Mouse (Mus musculus): ENCODE measurements at regions not wholly inside any gene's neighbourhood (a gene's known extent, or its start where the extent isn't known, plus 50 kb on each side); places are given as distances from the start of the nearest gene placed in this dataset.

- no peak overlapping the region for H3K27ac ChIP-seq (ENCODE audit: low read length)
- ATAC-seq (ENCODE audit: insufficient number of reproducible peaks, insufficient read depth, low FRiP score, low read depth) = no peak
- H3K27me3 ChIP-seq (ENCODE audit: control insufficient read depth, insufficient read depth, low read length) = no peaks in the 10 kb centered on the region
- H3K4me1 ChIP-seq (ENCODE audit: control insufficient read depth, insufficient read depth, low read length) = no peaks in the 10 kb centered on the region
- no peak overlapping the region for H3K4me3 ChIP-seq (ENCODE audit: low read depth, low read length)
- no peak overlapping the region for H3K9ac ChIP-seq (replicated peaks; ENCODE audit: low read depth, low read length)
- H3K36me3 ChIP-seq (ENCODE audit: control insufficient read depth, insufficient read depth, low read length) = no peaks in the 10 kb centered on the region
- 88% methylated on average over 1 of the region's 1 CpGs for WGBS
- H3K4me2 ChIP-seq (replicated peaks; ENCODE audit: low read depth, low read length) = no peak overlapping the region
- H3K9me3 ChIP-seq (ENCODE audit: control insufficient read depth, low read depth, low read length) = no peaks in the 10 kb centered on the region
Observed at GRCm38 (mm10) chr2:51342421-51342820, 193.5 kb upstream of the Rnd3 start.

DNA sequence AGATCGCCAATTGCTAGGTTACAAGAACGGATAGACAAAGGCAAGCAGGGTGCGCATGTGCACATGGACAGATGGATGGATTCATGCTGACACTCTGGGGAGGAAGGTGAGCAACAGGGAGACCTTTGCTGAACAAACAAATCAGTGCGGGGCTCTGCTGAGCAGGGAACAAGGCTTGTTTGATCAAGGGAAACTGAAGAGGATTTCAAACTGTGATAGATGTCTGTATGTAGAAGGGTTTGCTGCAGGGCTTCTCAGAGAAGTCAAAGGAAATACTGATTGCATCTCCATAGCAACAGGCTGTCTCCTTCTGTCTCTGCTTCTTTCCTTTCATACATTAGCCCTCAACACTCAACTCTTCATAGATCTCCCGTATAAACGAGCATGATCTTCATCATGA lies 185.5 kb upstream of the Rnd3 start:
- no peak overlapping the region for H3K4me3 ChIP-seq (ENCODE audit: low read depth, low read length)
- H3K9ac ChIP-seq (replicated peaks; ENCODE audit: low read depth, low read length) = no peak overlapping the region
- 53% methylated on average over 6 of the region's 6 CpGs for WGBS
- no peaks in the 10 kb centered on the region for H3K9me3 ChIP-seq (ENCODE audit: control insufficient read depth, low read depth, low read length)
- H3K4me1 ChIP-seq (ENCODE audit: control insufficient read depth, insufficient read depth, low read length) = no peaks in the 10 kb centered on the region
- H3K4me2 ChIP-seq (replicated peaks; ENCODE audit: low read depth, low read length) = no peak overlapping the region
- H3K27me3 ChIP-seq (ENCODE audit: control insufficient read depth, insufficient read depth, low read length) = no peaks in the 10 kb centered on the region
- H3K36me3 ChIP-seq (ENCODE audit: control insufficient read depth, insufficient read depth, low read length) = no peaks in the 10 kb centered on the region
- no peak overlapping the region for H3K27ac ChIP-seq (ENCODE audit: low read length)
- no peak for ATAC-seq (ENCODE audit: insufficient number of reproducible peaks, insufficient read depth, low FRiP score, low read depth)

GRCm38 (mm10) chr2:51327081-51327480 lies 178.2 kb upstream of the Rnd3 start:
- Histone ChIP-seq H3K4me3 (ENCODE audit: low read depth, low read length) (no peak overlapping the region), H3K4me2 (replicated peaks; ENCODE audit: low read depth, low read length) (no peak overlapping the region), H3K36me3 (ENCODE audit: control insufficient read depth, insufficient read depth, low read length) (no peaks in the 10 kb centered on the region), H3K4me1 (ENCODE audit: control insufficient read depth, insufficient read depth, low read length) (no peaks in the 10 kb centered on the region), H3K27me3 (ENCODE audit: control insufficient read depth, insufficient read depth, low read length) (no peaks in the 10 kb centered on the region), H3K9ac (replicated peaks; ENCODE audit: low read depth, low read length) (no peak overlapping the region), H3K9me3 (ENCODE audit: control insufficient read depth, low read depth, low read length) (no peaks in the 10 kb centered on the region), H3K27ac (ENCODE audit: low read length) (no peak overlapping the region)
- no peak for ATAC-seq (ENCODE audit: insufficient number of reproducible peaks, insufficient read depth, low FRiP score, low read depth)
- 81% methylated on average over 8 of the region's 8 CpGs for WGBS

DNA sequence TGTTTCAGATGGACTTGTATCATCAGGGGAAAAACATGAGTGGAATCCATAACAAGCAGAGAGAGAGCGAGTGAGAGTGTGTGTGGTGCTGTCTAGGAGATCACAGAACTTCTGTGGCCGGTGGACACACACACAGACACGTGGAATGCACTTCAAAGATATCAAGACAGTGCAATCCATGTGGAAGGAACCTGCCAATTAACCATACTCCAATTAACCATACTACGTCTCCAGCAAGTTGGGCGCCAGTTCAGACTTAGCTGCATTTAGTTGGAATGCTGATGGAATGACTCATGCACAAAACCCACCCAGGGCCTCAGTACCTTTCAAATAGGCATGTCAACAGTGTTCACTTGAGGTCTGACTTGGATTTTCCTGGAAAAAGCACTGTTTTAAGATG lies 172.8 kb upstream of the Rnd3 start:
- Histone ChIP-seq H3K9ac (replicated peaks; ENCODE audit: low read depth, low read length) (no peak overlapping the region), H3K9me3 (ENCODE audit: control insufficient read depth, low read depth, low read length) (no peaks in the 10 kb centered on the region; the same call in 1 of the 2 replicates), H3K27ac (ENCODE audit: low read length) (no peak overlapping the region), H3K4me2 (replicated peaks; ENCODE audit: low read depth, low read length) (no peak overlapping the region), H3K4me1 (ENCODE audit: control insufficient read depth, insufficient read depth, low read length) (no peaks in the 10 kb centered on the region), H3K27me3 (ENCODE audit: control insufficient read depth, insufficient read depth, low read length) (no peaks in the 10 kb centered on the region), H3K36me3 (ENCODE audit: control insufficient read depth, insufficient read depth, low read length) (no peaks in the 10 kb centered on the region), H3K4me3 (ENCODE audit: low read depth, low read length) (no peak overlapping the region)
- 78% methylated on average over 5 of the region's 5 CpGs for WGBS
- ATAC-seq (ENCODE audit: insufficient number of reproducible peaks, insufficient read depth, low FRiP score, low read depth) = no peak

GRCm38 (mm10) chr2:51316452-51316851 lies 167.5 kb upstream of the Rnd3 start:
- H3K4me1 ChIP-seq (ENCODE audit: control insufficient read depth, insufficient read depth, low read length) = no peaks in the 10 kb centered on the region
- no peak for ATAC-seq (ENCODE audit: insufficient number of reproducible peaks, insufficient read depth, low FRiP score, low read depth)
- WGBS = 82% methylated on average over 8 of the region's 8 CpGs
- no peaks in the 10 kb centered on the region for H3K27me3 ChIP-seq (ENCODE audit: control insufficient read depth, insufficient read depth, low read length)
- no peak overlapping the region for H3K4me2 ChIP-seq (replicated peaks; ENCODE audit: low read depth, low read length)
- H3K36me3 ChIP-seq (ENCODE audit: control insufficient read depth, insufficient read depth, low read length) = no peaks in the 10 kb centered on the region
- H3K9me3 ChIP-seq (ENCODE audit: control insufficient read depth, low read depth, low read length) = no peaks in the 10 kb centered on the region; the same call in 1 of the 2 replicates
- H3K27ac ChIP-seq (ENCODE audit: low read length) = no peak overlapping the region
- H3K9ac ChIP-seq (replicated peaks; ENCODE audit: low read depth, low read length) = no peak overlapping the region
- H3K4me3 ChIP-seq (ENCODE audit: low read depth, low read length) = no peak overlapping the region

- Histone ChIP-seq H3K36me3 (ENCODE audit: control insufficient read depth, insufficient read depth, low read length) (no peaks in the 10 kb centered on the region), H3K4me2 (replicated peaks; ENCODE audit: low read depth, low read length) (no peak overlapping the region), H3K9me3 (ENCODE audit: control insufficient read depth, low read depth, low read length) (no peaks in the 10 kb centered on the region; the same call in 1 of the 2 replicates), H3K4me1 (ENCODE audit: control insufficient read depth, insufficient read depth, low read length) (no peaks in the 10 kb centered on the region), H3K4me3 (ENCODE audit: low read depth, low read length) (no peak overlapping the region), H3K27ac (ENCODE audit: low read length) (no peak overlapping the region), H3K9ac (replicated peaks; ENCODE audit: low read depth, low read length) (no peak overlapping the region), H3K27me3 (ENCODE audit: control insufficient read depth, insufficient read depth, low read length) (no peaks in the 10 kb centered on the region)
- WGBS = 84% methylated on average over 4 of the region's 4 CpGs
- no peak for ATAC-seq (ENCODE audit: insufficient number of reproducible peaks, insufficient read depth, low FRiP score, low read depth)
Observed at GRCm38 (mm10) chr2:51313414-51313813, 164.5 kb upstream of the Rnd3 start.

DNA sequence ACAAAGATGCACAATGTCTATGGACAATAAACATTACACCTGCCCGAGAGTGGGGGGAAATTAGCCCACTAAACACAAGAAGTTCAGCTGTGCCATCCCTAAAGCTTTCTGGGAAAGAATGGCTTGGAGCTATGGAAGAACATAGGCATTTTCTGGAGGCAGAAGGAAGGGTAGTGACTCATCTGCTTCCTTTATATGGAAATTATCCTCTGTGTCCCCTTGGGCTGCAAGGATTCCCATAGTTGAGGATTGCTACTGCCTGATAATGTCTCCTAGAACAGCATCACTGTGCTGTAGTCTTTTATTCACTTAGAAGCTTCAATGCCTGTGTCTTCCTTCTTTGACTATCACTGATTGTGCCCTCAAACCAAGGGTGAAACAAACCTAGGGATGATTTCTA lies 157.3 kb upstream of the Rnd3 start:
- H3K9ac ChIP-seq (replicated peaks; ENCODE audit: low read depth, low read length) = no peak overlapping the region
- no peak overlapping the region for H3K4me3 ChIP-seq (ENCODE audit: low read depth, low read length)
- no peak overlapping the region for H3K4me2 ChIP-seq (replicated peaks; ENCODE audit: low read depth, low read length)
- H3K9me3 ChIP-seq (ENCODE audit: control insufficient read depth, low read depth, low read length) = no peaks in the 10 kb centered on the region
- ATAC-seq (ENCODE audit: insufficient number of reproducible peaks, insufficient read depth, low FRiP score, low read depth) = no peak
- H3K27me3 ChIP-seq (ENCODE audit: control insufficient read depth, insufficient read depth, low read length) = no peaks in the 10 kb centered on the region
- no peaks in the 10 kb centered on the region for H3K36me3 ChIP-seq (ENCODE audit: control insufficient read depth, insufficient read depth, low read length)
- no peak overlapping the region for H3K27ac ChIP-seq (ENCODE audit: low read length)
- 83% methylated on average over 1 of the region's 1 CpGs for WGBS
- H3K4me1 ChIP-seq (ENCODE audit: control insufficient read depth, insufficient read depth, low read length) = no peaks in the 10 kb centered on the region

GRCm38 (mm10) chr2:51305411-51305810 lies 156.5 kb upstream of the Rnd3 start:
- Histone ChIP-seq H3K4me2 (replicated peaks; ENCODE audit: low read depth, low read length) (no peak overlapping the region), H3K27me3 (ENCODE audit: control insufficient read depth, insufficient read depth, low read length) (no peaks in the 10 kb centered on the region), H3K9ac (replicated peaks; ENCODE audit: low read depth, low read length) (no peak overlapping the region), H3K4me1 (ENCODE audit: control insufficient read depth, insufficient read depth, low read length) (no peaks in the 10 kb centered on the region), H3K36me3 (ENCODE audit: control insufficient read depth, insufficient read depth, low read length) (no peaks in the 10 kb centered on the region), H3K4me3 (ENCODE audit: low read depth, low read length) (no peak overlapping the region), H3K27ac (ENCODE audit: low read length) (no peak overlapping the region), H3K9me3 (ENCODE audit: control insufficient read depth, low read depth, low read length) (no peaks in the 10 kb centered on the region)
- WGBS = 19% methylated on average over 6 of the region's 6 CpGs
- ATAC-seq (ENCODE audit: insufficient number of reproducible peaks, insufficient read depth, low FRiP score, low read depth) = peak; percentile 46; the same call in 1 of the 2 replicates

GRCm38 (mm10) chr2:51304694-51305093 lies 155.8 kb upstream of the Rnd3 start:
- no peak overlapping the region for H3K9ac ChIP-seq (replicated peaks; ENCODE audit: low read depth, low read length)
- no peak overlapping the region for H3K27ac ChIP-seq (ENCODE audit: low read length)
- no peaks in the 10 kb centered on the region for H3K4me1 ChIP-seq (ENCODE audit: control insufficient read depth, insufficient read depth, low read length)
- no peak for ATAC-seq (ENCODE audit: insufficient number of reproducible peaks, insufficient read depth, low FRiP score, low read depth)
- WGBS = 53% methylated on average over 6 of the region's 6 CpGs
- H3K36me3 ChIP-seq (ENCODE audit: control insufficient read depth, insufficient read depth, low read length) = no peaks in the 10 kb centered on the region
- no peaks in the 10 kb centered on the region for H3K9me3 ChIP-seq (ENCODE audit: control insufficient read depth, low read depth, low read length)
- H3K27me3 ChIP-seq (ENCODE audit: control insufficient read depth, insufficient read depth, low read length) = no peaks in the 10 kb centered on the region
- H3K4me3 ChIP-seq (ENCODE audit: low read depth, low read length) = no peak overlapping the region
- no peak overlapping the region for H3K4me2 ChIP-seq (replicated peaks; ENCODE audit: low read depth, low read length)

All from stomach, embryonic 14.5 days (tissue).